Mouse (Mus musculus): Measurements from ENCODE around the gene Dgkd. TPM values are rescaled to one million over a fixed set of nuclear protein-coding genes. Genes with fewer than 3 reads are reported as not detected.
A peak's percentile ranks its signal among the peaks of the same experiment; 100 is the strongest.

The Dgkd gene
- polyA plus RNA-seq, 1 experiment: 56.0 TPM

- Histone ChIP-seq H3K4me1 (ENCODE audit: control insufficient read depth, insufficient read depth, low read length) (no peaks in the 10 kb centered on the region; the same call in 1 of the 2 replicates), H3K4me3 (replicated peaks; ENCODE audit: control insufficient read depth, low read depth, low read length) (no peak overlapping the region), H3K27ac (ENCODE audit: control insufficient read depth, insufficient read depth, low read depth, low read length, poor library complexity) (no peak overlapping the region)
- TF ChIP-seq CTCF (IDR thresholded peaks at IDR 0.05; ENCODE audit: control insufficient read depth, insufficient read depth, low read length) (no peak), POLR2A (IDR thresholded peaks at IDR 0.05; ENCODE audit: borderline replicate concordance, control insufficient read depth, low read depth, low read length) (no peak)
- 26% methylated on average over 9 of the region's 9 CpGs for WGBS
Measured at GRCm38 (mm10) chr1:87935095-87935494, 82.0 kb downstream of the Dgkd start.

- H3K4me3 ChIP-seq (replicated peaks; ENCODE audit: control insufficient read depth, low read depth, low read length): no peak overlapping the region
- TF ChIP-seq POLR2A (IDR thresholded peaks at IDR 0.05; ENCODE audit: borderline replicate concordance, control insufficient read depth, low read depth, low read length): no peak
- TF ChIP-seq CTCF (IDR thresholded peaks at IDR 0.05; ENCODE audit: control insufficient read depth, insufficient read depth, low read length): no peak
- WGBS: 36% methylated on average over 2 of the region's 2 CpGs
- no peaks in the 10 kb centered on the region; the same call in 1 of the 2 replicates for H3K4me1 ChIP-seq (ENCODE audit: control insufficient read depth, insufficient read depth, low read length)
- H3K27ac ChIP-seq (ENCODE audit: control insufficient read depth, insufficient read depth, low read depth, low read length, poor library complexity): no peak overlapping the region
Measured at GRCm38 (mm10) chr1:87935546-87935945, 82.5 kb downstream of the Dgkd start.

GRCm38 (mm10) chr1:87936075-87936474 is 83.0 kb downstream of the Dgkd start:
- TF ChIP-seq POLR2A (IDR thresholded peaks at IDR 0.05; ENCODE audit: borderline replicate concordance, control insufficient read depth, low read depth, low read length) (no peak), CTCF (IDR thresholded peaks at IDR 0.05; ENCODE audit: control insufficient read depth, insufficient read depth, low read length) (no peak)
- 89% methylated on average over 7 of the region's 7 CpGs for WGBS
- no peak overlapping the region for H3K4me3 ChIP-seq (replicated peaks; ENCODE audit: control insufficient read depth, low read depth, low read length)

GRCm38 (mm10) chr1:87936516-87936915 is 83.4 kb downstream of the Dgkd start:
- no peak overlapping the region for H3K4me3 ChIP-seq (replicated peaks; ENCODE audit: control insufficient read depth, low read depth, low read length)
- TF ChIP-seq POLR2A (IDR thresholded peaks at IDR 0.05; ENCODE audit: borderline replicate concordance, control insufficient read depth, low read depth, low read length) (no peak), CTCF (IDR thresholded peaks at IDR 0.05; ENCODE audit: control insufficient read depth, insufficient read depth, low read length) (peak; percentile 60)
- H3K4me1 ChIP-seq (ENCODE audit: control insufficient read depth, insufficient read depth, low read length): no peaks in the 10 kb centered on the region; the same call in 1 of the 2 replicates
- H3K27ac ChIP-seq (ENCODE audit: control insufficient read depth, insufficient read depth, low read depth, low read length, poor library complexity): no peak overlapping the region
- WGBS: 43% methylated on average over 2 of the region's 2 CpGs

More at GRCm38 (mm10) chr1:87936075-87936474, 83.0 kb downstream of the Dgkd start:
- Histone ChIP-seq H3K27ac (ENCODE audit: control insufficient read depth, insufficient read depth, low read depth, low read length, poor library complexity) (no peak overlapping the region), H3K4me1 (ENCODE audit: control insufficient read depth, insufficient read depth, low read length) (no peaks in the 10 kb centered on the region; the same call in 1 of the 2 replicates)

- 68% methylated on average over 1 of the region's 1 CpGs for WGBS
- Histone ChIP-seq H3K4me3 (replicated peaks; ENCODE audit: control insufficient read depth, low read depth, low read length) (no peak overlapping the region), H3K4me1 (ENCODE audit: control insufficient read depth, insufficient read depth, low read length) (no peaks in the 10 kb centered on the region; the same call in 1 of the 2 replicates), H3K27ac (ENCODE audit: control insufficient read depth, insufficient read depth, low read depth, low read length, poor library complexity) (no peak overlapping the region)
- TF ChIP-seq CTCF (IDR thresholded peaks at IDR 0.05; ENCODE audit: control insufficient read depth, insufficient read depth, low read length) (no peak), POLR2A (IDR thresholded peaks at IDR 0.05; ENCODE audit: borderline replicate concordance, control insufficient read depth, low read depth, low read length) (no peak)
Measured at GRCm38 (mm10) chr1:87941765-87942164, 88.7 kb downstream of the Dgkd start.

GRCm38 (mm10) chr1:87947681-87948091 is 94.6 kb downstream of the Dgkd start:
- peaks cover 1% of the 10 kb centered on the region; the same call in 1 of the 2 replicates for H3K4me1 ChIP-seq (ENCODE audit: control insufficient read depth, insufficient read depth, low read length)
- 17% methylated on average over 6 of the region's 6 CpGs for WGBS
- no peak overlapping the region for H3K27ac ChIP-seq (ENCODE audit: control insufficient read depth, insufficient read depth, low read depth, low read length, poor library complexity)
- no peak for TF ChIP-seq CTCF (IDR thresholded peaks at IDR 0.05; ENCODE audit: control insufficient read depth, insufficient read depth, low read length)
- TF ChIP-seq POLR2A (IDR thresholded peaks at IDR 0.05; ENCODE audit: borderline replicate concordance, control insufficient read depth, low read depth, low read length): no peak
- no peak overlapping the region for H3K4me3 ChIP-seq (replicated peaks; ENCODE audit: control insufficient read depth, low read depth, low read length)

GRCm38 (mm10) chr1:87951641-87952040 is 98.6 kb downstream of the Dgkd start:
- no peak overlapping the region for H3K4me3 ChIP-seq (replicated peaks; ENCODE audit: control insufficient read depth, low read depth, low read length)
- no peak overlapping the region for H3K27ac ChIP-seq (ENCODE audit: control insufficient read depth, insufficient read depth, low read depth, low read length, poor library complexity)
- peaks cover 1% of the 10 kb centered on the region; the same call in 1 of the 2 replicates for H3K4me1 ChIP-seq (ENCODE audit: control insufficient read depth, insufficient read depth, low read length)
- WGBS: 91% methylated on average over 3 of the region's 3 CpGs
- TF ChIP-seq CTCF (IDR thresholded peaks at IDR 0.05; ENCODE audit: control insufficient read depth, insufficient read depth, low read length) (no peak), POLR2A (IDR thresholded peaks at IDR 0.05; ENCODE audit: borderline replicate concordance, control insufficient read depth, low read depth, low read length) (no peak)

GRCm38 (mm10) chr1:87953073-87953472 is 100.0 kb downstream of the Dgkd start:
- 69% methylated on average over 3 of the region's 3 CpGs for WGBS
- H3K27ac ChIP-seq (ENCODE audit: control insufficient read depth, insufficient read depth, low read depth, low read length, poor library complexity): no peak overlapping the region
- no peak overlapping the region for H3K4me3 ChIP-seq (replicated peaks; ENCODE audit: control insufficient read depth, low read depth, low read length)
- H3K4me1 ChIP-seq (ENCODE audit: control insufficient read depth, insufficient read depth, low read length): no peaks in the 10 kb centered on the region
- TF ChIP-seq POLR2A (IDR thresholded peaks at IDR 0.05; ENCODE audit: borderline replicate concordance, control insufficient read depth, low read depth, low read length) (no peak), CTCF (IDR thresholded peaks at IDR 0.05; ENCODE audit: control insufficient read depth, insufficient read depth, low read length) (no peak)

- TF ChIP-seq CTCF (IDR thresholded peaks at IDR 0.05; ENCODE audit: control insufficient read depth, insufficient read depth, low read length): no peak
- TF ChIP-seq POLR2A (IDR thresholded peaks at IDR 0.05; ENCODE audit: borderline replicate concordance, control insufficient read depth, low read depth, low read length): no peak
- H3K4me1 ChIP-seq (ENCODE audit: control insufficient read depth, insufficient read depth, low read length): peaks cover 6% of the 10 kb centered on the region
- no peak overlapping the region for H3K27ac ChIP-seq (ENCODE audit: control insufficient read depth, insufficient read depth, low read depth, low read length, poor library complexity)
- 95% methylated on average over 1 of the region's 1 CpGs for WGBS
- H3K4me3 ChIP-seq (replicated peaks; ENCODE audit: control insufficient read depth, low read depth, low read length): no peak overlapping the region
Measured at GRCm38 (mm10) chr1:87958931-87959330, 105.8 kb downstream of the Dgkd start.

Data from bone marrow, adult 2 months (tissue).